Mouse (Mus musculus) embryonic stem cell, embryonic (primary cell): Measurements from ENCODE around the gene Slc35c2.

ENCODE experiments used
- CTCF ChIA-PET, 4 experiments: fragments of 300-600 bp in 2 of 4; fragments of 350-600 bp in 2 of 4; sonication (Branson Sonifier 250); formaldehyde crosslinking; loops; one replicate each; lab custom pipeline; 2022; ENCODE audit warnings: inconsistent platforms in 2 of 4; lab: Charles Lee
- POLR2A ChIA-PET, 4 experiments: fragments of 300-600 bp in 2 of 4; fragments of 350-600 bp in 2 of 4; sonication (Branson Sonifier 250); formaldehyde crosslinking; loops; one replicate each; lab custom pipeline; 2022; ENCODE audit warnings: antibody characterized with exemption in 4 of 4, inconsistent platforms in 1 of 4; lab: Charles Lee

Gene Slc35c2

DNA sequence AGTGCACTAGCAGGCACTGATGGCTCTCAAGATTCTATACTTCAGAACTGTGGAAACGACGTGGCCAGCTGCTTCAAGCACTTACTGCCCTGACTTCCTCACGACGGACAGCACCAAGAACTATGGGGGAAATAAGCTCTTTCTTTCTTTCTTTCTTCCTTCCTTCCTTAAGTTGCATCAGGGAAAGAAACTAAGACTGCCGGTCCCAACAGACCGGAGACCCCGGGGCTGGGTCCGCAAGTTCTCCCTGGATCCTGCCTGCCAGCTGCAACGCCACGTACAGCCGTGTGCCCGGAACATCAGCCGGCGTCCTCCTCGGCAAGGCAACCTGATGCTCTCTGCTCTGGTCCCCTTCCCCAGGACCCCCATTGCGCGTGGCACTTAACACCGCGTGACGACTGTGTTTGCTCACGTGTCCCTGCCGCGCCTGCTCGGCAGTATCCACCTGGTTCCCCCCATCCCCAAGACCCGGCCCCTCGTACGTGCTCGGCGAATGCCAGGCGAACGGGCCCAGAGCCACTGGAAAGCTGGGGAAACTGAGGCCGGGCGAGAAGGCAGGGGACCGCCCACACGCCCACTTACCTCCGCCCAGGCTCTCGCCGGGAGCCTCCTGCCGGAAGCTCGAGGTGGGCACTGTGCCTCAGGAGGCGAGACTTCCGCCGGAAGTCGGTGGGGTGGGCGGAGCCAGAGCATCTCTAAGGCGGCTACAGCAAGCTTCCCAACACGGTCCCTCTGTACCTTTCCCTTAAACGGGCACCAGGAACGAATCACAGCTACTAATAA lies at the start of gene Slc35c2:
Slc35c2 (minus strand) TSS at position 668 of the 783 bp plus-strand sequence.
- POLR2A ChIA-PET = interaction anchor here (0.6 to 5.1 kb wide), 32 partner anchors 8 to 1205 kb away, joined by 3 to 32 read pairs (median 3); partner anchors contain the start of genes Elmo2 (in 1 of the 4), Zfp335 (in 1 of the 4) and Zswim1 (in 1 of the 4)
- CTCF ChIA-PET = interaction anchor here (0.6 to 1.5 kb wide), 16 partner anchors 11 to 1814 kb away, joined by 3 to 8 read pairs (median 3); partner anchors contain the start of gene Ncoa5 (in 1 of the 4)

DNA sequence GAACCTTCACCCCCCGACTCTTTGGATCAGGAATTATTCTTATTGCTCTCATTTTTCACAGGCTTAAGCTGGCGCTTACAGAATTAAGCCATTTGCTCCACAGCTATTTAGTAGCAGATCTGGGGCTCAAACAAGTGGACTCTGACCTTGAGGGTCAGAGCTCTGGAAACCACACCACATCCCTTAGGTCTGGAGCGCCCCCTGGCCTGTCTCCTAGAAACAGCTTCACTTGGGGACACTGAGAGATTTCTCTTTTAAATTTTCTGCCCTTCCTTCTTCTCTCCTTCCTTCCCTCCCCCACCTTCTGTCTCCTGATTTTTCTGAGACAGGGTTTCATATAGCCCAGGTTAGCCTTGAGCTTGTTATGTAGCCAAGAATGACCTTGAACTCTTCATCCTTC lies 49.5 kb upstream of the Slc35c2 start:
- CTCF ChIA-PET = interaction anchor here (0.5 to 3.0 kb wide), 56 partner anchors 9 to 1180 kb away, joined by 3 to 27 read pairs (median 4); partner anchors contain the start of genes Elmo2 (in 1 of the 4) and Slc35c2 (in 1 of the 4)
- POLR2A ChIA-PET = interaction anchor here in 3 of 4 experiments (0.5 to 1.6 kb wide), 10 partner anchors 9 to 380 kb away, joined by 3 to 23 read pairs (median 4); partner anchors contain the start of genes Elmo2 (in 3 of the 3) and Slc35c2 (in 1 of the 3)

DNA sequence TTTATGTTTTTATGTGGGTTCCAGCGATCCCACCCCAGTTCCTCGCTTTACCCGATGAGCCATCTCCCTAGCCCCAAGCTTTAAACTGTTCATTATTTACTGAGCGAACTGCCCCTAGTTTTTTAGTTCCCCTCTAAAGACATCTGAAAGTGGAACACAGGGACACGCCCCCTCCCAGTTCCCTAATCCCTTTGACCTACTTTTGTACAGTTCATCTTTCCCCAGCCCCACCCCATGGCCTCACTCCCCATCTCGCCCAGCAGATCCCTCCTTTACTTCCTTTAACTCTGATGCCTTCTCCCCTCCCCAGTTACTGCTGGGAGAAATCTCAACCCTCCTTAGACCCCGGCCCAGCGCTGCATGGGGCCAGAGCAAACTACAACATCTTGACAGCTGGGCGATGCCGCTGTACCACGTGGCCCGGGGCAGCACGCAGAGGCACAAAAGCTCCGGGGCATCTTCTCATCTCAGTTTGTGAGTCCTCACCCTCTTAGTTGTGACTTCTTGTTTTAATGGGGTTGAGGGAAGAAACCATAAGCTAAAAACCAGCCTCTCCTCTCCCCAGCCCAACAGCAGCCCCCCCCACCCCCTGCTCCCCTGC lies 45.0 kb upstream of the Slc35c2 start:
- CTCF ChIA-PET = no interaction called here
- POLR2A ChIA-PET = interaction anchor here in 2 of 4 experiments (0.7 kb wide), 2 partner anchors 37 to 72 kb away, joined by 3 read pairs; no protein-coding TSS in a partner anchor

DNA sequence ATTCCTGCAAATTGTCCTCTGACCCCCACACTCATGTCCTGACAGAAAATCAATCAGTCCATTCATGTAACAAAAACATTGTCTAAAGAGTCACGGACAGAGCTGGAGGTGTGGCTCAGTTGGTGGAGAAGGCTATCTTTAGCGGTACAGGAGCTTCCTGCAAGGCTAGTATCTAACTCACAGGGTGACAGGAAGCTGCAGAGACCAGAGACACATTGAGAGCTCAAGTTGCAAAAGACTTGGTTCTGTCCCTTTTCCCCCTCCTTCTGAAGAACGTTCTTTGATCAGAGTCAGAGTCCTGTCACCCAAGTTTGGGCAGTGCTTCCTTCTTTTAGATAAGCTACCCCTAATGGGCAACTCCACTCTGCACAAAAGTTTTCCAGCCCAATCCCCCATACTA lies 42.0 kb upstream of the Slc35c2 start:
- CTCF ChIA-PET = interaction anchor here in 1 of 4 experiments (0.6 kb wide), 1 partner anchor 11 kb away, joined by 6 read pairs; no protein-coding TSS in a partner anchor
- POLR2A ChIA-PET = interaction anchor here in 1 of 4 experiments (1.0 kb wide), 1 partner anchor 9 kb away, joined by 3 read pairs; no protein-coding TSS in a partner anchor

DNA sequence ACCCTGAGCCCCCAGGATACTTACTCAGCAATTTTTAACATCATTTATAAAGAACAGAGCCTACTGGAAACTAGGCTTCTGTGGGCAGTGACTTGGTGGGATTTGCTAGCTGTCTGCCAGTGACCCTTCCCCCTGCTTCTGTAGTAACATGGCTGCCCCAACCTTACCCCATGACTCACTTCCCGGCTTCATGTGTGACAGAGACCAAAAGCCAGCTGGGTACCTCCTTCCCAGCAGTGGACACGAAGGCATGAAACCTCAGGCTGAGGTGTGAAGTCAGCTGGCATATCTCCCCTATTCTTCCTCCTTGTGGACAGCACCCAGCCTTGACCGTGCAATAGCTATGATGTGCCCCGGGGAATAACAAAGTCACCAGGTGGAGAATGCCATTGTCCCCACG lies 41.1 kb upstream of the Slc35c2 start:
- ChIA-PET CTCF (interaction anchor here in 3 of 4 experiments (0.6 to 1.9 kb wide), 3 partner anchors 8 to 72 kb away, joined by 4 to 7 read pairs (median 6); no protein-coding TSS in a partner anchor), POLR2A (interaction anchor here in 3 of 4 experiments (1.2 to 2.9 kb wide), 4 partner anchors 8 to 41 kb away, joined by 3 to 19 read pairs (median 5); partner anchors contain the start of gene Slc35c2 (in 1 of the 3))

DNA sequence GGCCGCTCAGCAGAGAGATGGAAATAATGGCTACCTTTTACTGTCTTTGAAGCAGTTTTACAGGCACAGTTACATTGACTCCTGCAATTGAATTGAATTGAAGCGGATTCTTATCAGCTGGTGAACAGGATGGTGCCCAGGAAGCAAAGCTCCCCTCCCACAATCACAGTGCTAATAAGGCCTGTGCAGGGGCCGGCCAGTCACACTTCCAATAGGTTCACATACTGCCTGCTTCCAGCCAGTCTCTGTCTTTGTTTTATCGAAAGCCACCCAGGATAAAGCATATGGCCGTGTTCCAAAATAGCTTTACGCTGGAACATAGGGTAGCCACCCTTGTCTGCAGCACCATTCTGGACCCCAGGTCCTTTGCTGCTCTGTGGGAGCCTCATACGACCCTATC lies 39.7 kb upstream of the Slc35c2 start:
- CTCF ChIA-PET = interaction anchor here (0.6 to 1.9 kb wide), 8 partner anchors 10 to 416 kb away, joined by 3 to 18 read pairs (median 4); partner anchors contain the start of gene Zfp335 (in 1 of the 4)
- POLR2A ChIA-PET = interaction anchor here (0.8 to 2.9 kb wide), 20 partner anchors 10 to 482 kb away, joined by 3 to 19 read pairs (median 4); partner anchors contain the start of genes Slc35c2 (in 3 of the 4) and Zfp335 (in 1 of the 4)

GRCm38 (mm10) chr2:165326304-165327190 lies 38.9 kb upstream of the Slc35c2 start, which contains the start of gene Elmo2:
Gene Elmo2, minus strand, starts transcription at chr2:165326479.
- CTCF ChIA-PET = interaction anchor here (0.6 to 1.8 kb wide), 13 partner anchors 11 to 376 kb away, joined by 3 to 18 read pairs (median 4); no protein-coding TSS in a partner anchor
- POLR2A ChIA-PET = interaction anchor here (0.5 to 2.9 kb wide), 33 partner anchors 10 to 724 kb away, joined by 3 to 19 read pairs (median 3); partner anchors contain the start of genes Slc35c2 (in 3 of the 4), Pltp (in 1 of the 4) and Zfp335 (in 1 of the 4)

DNA sequence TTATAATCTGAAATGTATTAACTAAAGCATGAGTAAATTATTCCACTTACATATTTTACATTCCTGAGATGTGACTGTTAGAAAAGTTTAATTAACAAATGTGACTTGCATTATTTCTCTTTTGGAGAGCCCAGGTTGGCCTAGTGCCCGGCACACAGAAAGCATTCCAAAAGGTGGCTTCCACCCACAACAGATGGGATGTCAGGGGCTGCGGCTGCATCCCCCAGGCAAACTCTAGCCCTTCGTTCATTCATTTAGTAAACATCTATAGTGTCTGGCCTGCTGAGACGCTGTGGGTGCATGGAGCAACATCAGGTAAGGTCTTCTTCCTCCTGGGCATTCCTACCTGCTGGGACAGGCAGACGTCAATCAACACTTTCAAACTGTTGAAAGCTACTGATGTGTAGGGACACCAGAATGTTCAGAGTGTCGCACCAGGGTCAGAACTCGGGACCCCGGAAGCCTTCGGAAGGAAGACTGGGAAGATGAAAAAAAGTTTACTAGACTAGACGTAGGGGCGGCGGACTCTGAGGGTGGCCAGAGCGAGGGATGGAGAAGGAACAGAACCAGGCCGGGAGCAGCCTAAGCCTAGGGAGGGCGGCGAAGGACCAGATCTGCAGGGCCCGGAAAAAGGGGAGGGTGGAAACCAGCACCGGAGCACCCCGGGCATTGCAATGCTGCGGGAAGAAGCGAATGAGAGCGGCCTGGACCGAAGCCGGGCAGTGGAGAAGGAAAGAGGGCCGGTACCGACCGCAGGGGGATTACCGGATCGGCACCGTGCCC lies 38.0 kb upstream of the Slc35c2 start:
- CTCF ChIA-PET = interaction anchor here in 3 of 4 experiments (0.6 to 1.8 kb wide), 6 partner anchors 11 to 364 kb away, joined by 3 to 18 read pairs (median 4); no protein-coding TSS in a partner anchor
- POLR2A ChIA-PET = interaction anchor here in 3 of 4 experiments (0.5 to 2.9 kb wide), 16 partner anchors 9 to 516 kb away, joined by 3 to 19 read pairs (median 4); partner anchors contain the start of genes Pltp (in 1 of the 3) and Slc35c2 (in 1 of the 3)

DNA sequence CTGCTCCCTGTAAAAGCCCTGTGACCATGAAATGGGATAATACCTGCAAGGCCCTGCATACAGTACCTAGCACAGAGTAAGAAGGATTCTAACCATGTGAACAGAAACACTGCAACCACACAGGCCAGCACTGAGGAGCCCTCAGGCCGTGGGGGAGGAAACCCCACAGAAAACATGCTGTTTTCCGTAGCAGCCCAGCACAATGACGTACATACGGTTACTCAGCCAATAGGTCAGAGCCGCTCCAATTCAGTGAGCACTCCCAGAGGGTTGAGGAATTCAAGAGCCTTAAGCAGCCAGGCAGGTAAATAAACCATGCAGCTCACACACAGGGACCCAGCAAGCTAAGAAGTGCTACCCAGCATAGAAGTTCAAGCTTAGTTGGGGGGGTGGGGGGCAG lies 36.3 kb upstream of the Slc35c2 start:
- ChIA-PET POLR2A (interaction anchor here in 2 of 4 experiments (0.6 to 1.6 kb wide), 3 partner anchors 15 to 41 kb away, joined by 3 to 4 read pairs (median 3); no protein-coding TSS in a partner anchor), CTCF (interaction anchor here in 1 of 4 experiments (0.6 kb wide), 1 partner anchor 467 kb away, joined by 4 read pairs; no protein-coding TSS in a partner anchor)

DNA sequence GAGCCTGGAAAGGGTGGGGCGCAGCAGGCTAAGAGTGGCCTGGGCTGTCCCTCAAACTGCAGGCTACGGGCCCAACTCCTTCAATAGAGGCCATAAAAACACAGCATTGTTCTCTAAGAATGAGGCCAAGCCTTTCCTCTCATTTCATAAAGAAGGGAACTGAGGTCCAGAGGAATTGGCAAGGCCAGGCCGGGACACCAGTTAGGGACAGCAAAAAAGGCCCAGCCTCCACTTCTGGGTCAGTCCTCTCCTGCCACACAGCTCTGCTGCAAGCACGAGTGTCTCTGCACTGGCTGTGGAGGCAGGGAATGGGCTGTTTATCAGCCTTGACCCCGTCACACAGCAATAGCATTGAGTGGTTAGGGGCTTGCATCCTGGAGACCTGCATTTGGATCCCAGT lies 35.8 kb upstream of the Slc35c2 start:
- ChIA-PET CTCF (interaction anchor here in 1 of 4 experiments (0.6 kb wide), 1 partner anchor 468 kb away, joined by 4 read pairs; no protein-coding TSS in a partner anchor), POLR2A (interaction anchor here in 2 of 4 experiments (0.6 to 1.6 kb wide), 3 partner anchors 10 to 40 kb away, joined by 3 read pairs; no protein-coding TSS in a partner anchor)

GRCm38 (mm10) chr2:165321981-165322735 lies 34.5 kb upstream of the Slc35c2 start:
- CTCF ChIA-PET = interaction anchor here in 2 of 4 experiments (0.6 to 0.7 kb wide), 3 partner anchors 15 to 891 kb away, joined by 3 to 4 read pairs (median 3); no protein-coding TSS in a partner anchor
- POLR2A ChIA-PET = no interaction called here

- ChIA-PET POLR2A (interaction anchor here in 2 of 4 experiments (1.2 kb wide), 3 partner anchors 8 to 35 kb away, joined by 3 read pairs; no protein-coding TSS in a partner anchor), CTCF (interaction anchor here in 3 of 4 experiments (0.7 to 0.8 kb wide), 3 partner anchors 16 to 246 kb away, joined by 3 read pairs; no protein-coding TSS in a partner anchor)
These were observed 33.8 kb upstream of the Slc35c2 start for GRCm38 (mm10) chr2:165321381-165321888.

DNA sequence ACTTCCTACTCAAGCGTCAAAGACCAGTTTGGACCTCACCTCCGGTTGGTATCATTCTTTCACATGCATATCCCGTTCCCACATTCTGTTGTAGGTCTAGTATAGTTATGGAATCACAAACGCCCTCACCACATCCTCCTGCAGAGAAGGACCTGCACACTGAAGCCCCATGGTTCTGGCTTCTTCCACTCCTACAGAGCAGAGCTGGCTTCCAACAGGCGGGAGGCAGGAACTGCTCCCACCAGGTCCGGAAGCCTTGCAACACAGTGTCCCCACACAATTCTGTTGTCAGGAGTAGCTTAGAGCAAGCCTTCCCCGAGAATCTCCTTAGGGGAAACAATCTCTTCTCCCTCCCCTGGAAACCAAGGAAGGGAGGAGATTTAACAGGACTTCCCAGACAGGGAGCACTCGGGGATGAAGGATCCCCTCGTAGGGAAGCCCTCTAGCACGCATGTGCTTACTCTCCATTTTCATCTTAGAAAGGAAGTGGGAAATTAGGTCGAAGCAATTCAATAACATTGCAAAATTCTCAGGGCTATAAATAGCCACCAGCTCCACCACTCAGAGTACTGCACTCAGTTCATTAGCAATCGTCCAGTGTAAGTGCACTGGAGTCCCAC lies 33.0 kb upstream of the Slc35c2 start:
- ChIA-PET CTCF (interaction anchor here in 2 of 4 experiments (0.6 to 0.8 kb wide), 4 partner anchors 17 to 245 kb away, joined by 3 read pairs; no protein-coding TSS in a partner anchor), POLR2A (interaction anchor here in 2 of 4 experiments (0.6 to 1.2 kb wide), 5 partner anchors 9 to 746 kb away, joined by 3 read pairs; no protein-coding TSS in a partner anchor)

DNA sequence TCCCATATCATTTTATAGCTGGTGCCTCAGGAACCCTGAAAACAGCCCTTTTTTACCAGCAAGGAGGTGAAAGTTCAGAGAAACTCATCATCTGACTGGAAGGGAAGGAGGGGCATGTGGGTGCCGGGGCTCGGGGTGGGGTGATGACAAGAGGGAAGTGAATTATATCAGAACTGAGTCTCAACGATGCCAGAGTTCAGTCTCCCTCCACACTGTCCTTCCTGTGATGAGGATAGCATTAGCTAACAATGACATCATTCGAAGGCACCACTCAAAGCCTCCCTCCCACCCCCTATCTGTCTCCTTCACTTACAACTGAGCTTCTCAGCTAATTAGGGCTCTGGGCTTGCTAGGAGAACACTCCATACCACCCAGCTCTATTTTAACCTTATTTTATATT lies 31.8 kb upstream of the Slc35c2 start:
- CTCF ChIA-PET = interaction anchor here in 2 of 4 experiments (0.5 to 0.6 kb wide), 3 partner anchors 11 to 442 kb away, joined by 3 to 6 read pairs (median 4); no protein-coding TSS in a partner anchor

More for the DNA sequence above, 31.8 kb upstream of the Slc35c2 start:
- POLR2A ChIA-PET = interaction anchor here in 2 of 4 experiments (0.6 to 1.4 kb wide), 2 partner anchors 13 to 377 kb away, joined by 3 to 7 read pairs; no protein-coding TSS in a partner anchor
